Mouse (Mus musculus) spleen, adult 2 months (tissue): ENCODE measurements around the gene Iqcg. TPM values are rescaled to one million over a fixed set of nuclear protein-coding genes. Genes with fewer than 3 reads are reported as not detected.
"Not testable (repeated sequence)": the region's sequence is repeated elsewhere in the genome, so short reads cannot be mapped to it uniquely, and the experiment has no call there.

ENCODE experiments used
- DNase-seq, 2 experiments: peaks; one replicate each; pipeline versions ENCODE4 v3.0.0 to v3.0.0-alpha.2; 2012 to 2021; ENCODE audit warnings: low spot score in 2 of 2, low read depth in 1 of 2
- H3K27ac ChIP-seq: fragments of 200-500 bp; 2 replicates; pipeline ENCODE4 v1.5.1; 2012; ENCODE audit warnings: low read length, inconsistent platforms; ENCODE audit not compliant: insufficient read depth
- H3K27me3 ChIP-seq: fragments of 200-500 bp; 2 replicates; pipeline ENCODE4 v1.6.1; 2012; ENCODE audit warnings: mild to moderate bottlenecking, moderate library complexity, low read length, inconsistent platforms; ENCODE audit not compliant: control insufficient read depth, insufficient read depth
- H3K36me3 ChIP-seq: fragments of 200-500 bp; 2 replicates; pipeline ENCODE4 v1.6.1; 2012; ENCODE audit warnings: mild to moderate bottlenecking, low read length, inconsistent platforms; ENCODE audit not compliant: control insufficient read depth, insufficient read depth
- H3K4me1 ChIP-seq: fragments of 200-500 bp; 2 replicates; pipeline ENCODE4 v1.6.1; 2011; ENCODE audit warnings: inconsistent platforms; ENCODE audit not compliant: control insufficient read depth, insufficient read depth, insufficient read length
- H3K4me3 ChIP-seq: fragments of 200-500 bp; 2 replicates; pipeline ENCODE4 v1.5.1; 2011; ENCODE audit warnings: mild to moderate bottlenecking, inconsistent platforms; ENCODE audit not compliant: insufficient read depth, insufficient read length; ENCODE audit errors: extremely low read depth
- CTCF ChIP-seq: fragments of 200-500 bp; IDR thresholded peaks from 2 replicates; pipeline ENCODE4 v1.5.1; 2011; ENCODE audit warnings: mild to moderate bottlenecking, inconsistent platforms; ENCODE audit not compliant: insufficient read depth, insufficient read length, insufficient replicate concordance; ENCODE audit errors: extremely low read depth
- POLR2A ChIP-seq: fragments of 200-500 bp; IDR thresholded peaks from 2 replicates; pipeline ENCODE4 v1.6.1; 2011; ENCODE audit warnings: low read depth, low read length, inconsistent platforms
- WGBS: fragments of 180-500 bp; shearing (Covaris S2); methylation state at CpG from one replicate; pipeline ENCODE4 v1.1.7; 2018; 5-methylcytosine and 5-hydroxymethylcytosine counted together
- polyA plus RNA-seq: library from polyadenylated mRNA; depleted of rRNA; stranded (reverse); fragments of >200 nt; gene quantifications from 2 replicates; pipeline ENCODE4 v1.2.3, GENCODE M21; 2012

Iqcg gene
- polyA plus RNA-seq, 1 experiment = 0.05 TPM

GRCm38 (mm10) chr16:33062024-33062681 is 6.1 kb upstream of the Iqcg start, which contains the start of gene Lmln:
TSS of gene Lmln (plus strand) at chr16:33062521.
- Histone ChIP-seq H3K27me3 (no peaks in the 10 kb centered on the region), H3K4me1 (no peaks in the 10 kb centered on the region; the same call in 1 of the 2 replicates), H3K27ac (no peak within 1 kb of the TSS), H3K4me3 (peak within 1 kb of the TSS; percentile 95), H3K36me3 (peaks cover 15% of the 10 kb centered on the region)
- WGBS = 1% methylated on average over 63 of the region's 64 CpGs
- TF ChIP-seq CTCF = no peak
- no peak for TF ChIP-seq POLR2A
- peak; percentile 50 to 85 for DNase-seq

GRCm38 (mm10) chr16:33061400-33061799 is 5.4 kb upstream of the Iqcg start:
- WGBS = 63% methylated on average over 11 of the region's 11 CpGs
- Histone ChIP-seq H3K27ac (no peak overlapping the region), H3K4me3 (no peak overlapping the region), H3K36me3 (peaks cover 15% of the 10 kb centered on the region), H3K27me3 (no peaks in the 10 kb centered on the region), H3K4me1 (no peaks in the 10 kb centered on the region; the same call in 1 of the 2 replicates)
- no peak for DNase-seq
- no peak for TF ChIP-seq CTCF
- TF ChIP-seq POLR2A = no peak

GRCm38 (mm10) chr16:33060926-33061325 is 4.9 kb upstream of the Iqcg start:
- Histone ChIP-seq H3K4me3 (no peak overlapping the region), H3K27ac (no peak overlapping the region), H3K4me1 (no peaks in the 10 kb centered on the region; the same call in 1 of the 2 replicates), H3K27me3 (no peaks in the 10 kb centered on the region), H3K36me3 (peaks cover 15% of the 10 kb centered on the region)
- WGBS = 87% methylated on average over 2 of the region's 2 CpGs
- DNase-seq = no peak
- TF ChIP-seq CTCF (no peak), POLR2A (no peak)

- TF ChIP-seq POLR2A = no peak
- no peak for TF ChIP-seq CTCF
- no peaks in the 10 kb centered on the region for H3K27me3 ChIP-seq
- H3K4me1 ChIP-seq = peaks cover 3% of the 10 kb centered on the region; the same call in 1 of the 2 replicates
- peaks cover 15% of the 10 kb centered on the region for H3K36me3 ChIP-seq
- no peak overlapping the region for H3K4me3 ChIP-seq
- no peak overlapping the region for H3K27ac ChIP-seq
- no peak for DNase-seq
- WGBS = 83% methylated on average over 1 of the region's 1 CpGs
Measured at GRCm38 (mm10) chr16:33059471-33059870, 3.5 kb upstream of the Iqcg start.

- not testable (repeated sequence) for H3K27me3 ChIP-seq, H3K4me3 ChIP-seq, H3K27ac ChIP-seq, H3K4me1 ChIP-seq, DNase-seq
- peaks cover 15% of the 10 kb centered on the region for H3K36me3 ChIP-seq
- WGBS = 95% methylated on average over 9 of the region's 9 CpGs
Measured at GRCm38 (mm10) chr16:33058656-33059055, 2.6 kb upstream of the Iqcg start.

- 95% methylated on average over 16 of the region's 16 CpGs for WGBS
- TF ChIP-seq CTCF (no peak), POLR2A (no peak)
- Histone ChIP-seq H3K4me1 (peaks cover 3% of the 10 kb centered on the region; the same call in 1 of the 2 replicates), H3K27me3 (no peaks in the 10 kb centered on the region), H3K4me3 (no peak overlapping the region), H3K27ac (no peak overlapping the region), H3K36me3 (peaks cover 15% of the 10 kb centered on the region)
- DNase-seq = no peak
Measured at GRCm38 (mm10) chr16:33058033-33058432, 2.0 kb upstream of the Iqcg start.

- TF ChIP-seq POLR2A (no peak), CTCF (no peak)
- peak overlapping the region; percentile 83 for H3K4me3 ChIP-seq
- DNase-seq = no peak
Measured at GRCm38 (mm10) chr16:33056786-33057185, 768 bp upstream of the Iqcg start.

More at GRCm38 (mm10) chr16:33056786-33057185, 768 bp upstream of the Iqcg start:
- WGBS = under 1% methylated on average over 24 of the region's 24 CpGs
- H3K4me1 ChIP-seq = peaks cover 3% of the 10 kb centered on the region; the same call in 1 of the 2 replicates
- peaks cover 15% of the 10 kb centered on the region for H3K36me3 ChIP-seq
- H3K27ac ChIP-seq = peak overlapping the region; percentile 93
- H3K27me3 ChIP-seq = no peaks in the 10 kb centered on the region
